Mouse (Mus musculus) hindbrain, embryonic 12.5 days (tissue): ENCODE data around the gene Wfikkn1. TPM values are rescaled to one million over a fixed set of nuclear protein-coding genes. Genes with fewer than 3 reads are reported as not detected.

Experiments used
- ATAC-seq: fragments of 200-750 bp; cut with Nextera tagmentation; 2 replicates; pipeline ENCODE4 v1.8.0; 2017; ENCODE audit warnings: moderate TSS enrichment; ENCODE audit not compliant: low FRiP score
- H3K27ac ChIP-seq: fragments of 300-500 bp; sonication (generic); 2 replicates; pipeline ENCODE4 v1.5.1; 2016; ENCODE audit warnings: mild to moderate bottlenecking
- H3K27me3 ChIP-seq: fragments of 300-500 bp; sonication (generic); 2 replicates; pipeline ENCODE4 v1.6.1; 2016; ENCODE audit warnings: mild to moderate bottlenecking
- H3K36me3 ChIP-seq: fragments of 300-500 bp; sonication (generic); 2 replicates; pipeline ENCODE4 v1.6.1; 2016; ENCODE audit warnings: mild to moderate bottlenecking
- H3K4me1 ChIP-seq: fragments of 300-500 bp; sonication (generic); 2 replicates; pipeline ENCODE4 v1.6.1; 2016
- H3K4me2 ChIP-seq: fragments of 300-500 bp; sonication (generic); replicated peaks from 2 replicates; pipeline ENCODE4 v1.6.1; 2016; ENCODE audit warnings: mild to moderate bottlenecking
- H3K4me3 ChIP-seq: fragments of 300-500 bp; sonication (generic); 2 replicates; pipeline ENCODE4 v1.5.1; 2016; ENCODE audit warnings: mild to moderate bottlenecking
- H3K9ac ChIP-seq: fragments of 300-500 bp; sonication (generic); 2 replicates; pipeline ENCODE4 v1.6.1; 2016; ENCODE audit warnings: mild to moderate bottlenecking, moderate library complexity
- H3K9me3 ChIP-seq: fragments of 300-500 bp; sonication (generic); replicated peaks from 2 replicates; pipeline ENCODE4 v1.6.1; 2016; ENCODE audit warnings: mild to moderate bottlenecking
- WGBS: fragments of 180-500 bp; shearing (Covaris S2); methylation state at CpG from one replicate; pipeline ENCODE4 v1.1.7; 2016; 5-methylcytosine and 5-hydroxymethylcytosine counted together
- microRNA-seq: library from miRNA; unstranded; fragments of <30 nt; microRNA quantifications from one replicate; pipeline ENCODE4, GENCODE M21; 2017
- polyA plus RNA-seq: library from polyadenylated mRNA; unstranded; fragments of >200 nt; fragmentation: Nextera tagmentation; extraction: Ambion mirVana; gene quantifications from 2 replicates; pipeline ENCODE4 v1.2.1, GENCODE M21; 2016

Gene Wfikkn1
- polyA plus RNA-seq, 1 experiment from 2014 or later = 0.90 TPM

GRCm38 (mm10) chr17:25830806-25831431, 49.7 kb downstream of the Wfikkn1 start:
- Histone ChIP-seq H3K4me1 (peaks cover 78% of the 10 kb centered on the region), H3K4me3 (peak overlapping the region; percentile 73; the same call in 1 of the 2 replicates), H3K36me3 (peaks cover 54% of the 10 kb centered on the region), H3K27me3 (no peaks in the 10 kb centered on the region), H3K9ac (0 out of 2 replicates have a peak overlapping the region, but pooled peaks have one; percentile 84), H3K27ac (no peak overlapping the region), H3K9me3 (no peaks in the 10 kb centered on the region), H3K4me2 (peak overlapping the region; percentile 89; the same call in 1 of the 2 replicates)
- ATAC-seq = no peak
- 88% methylated on average over 14 of the region's 14 CpGs for WGBS

- H3K9me3 ChIP-seq = no peaks in the 10 kb centered on the region
- 85% methylated on average over 4 of the region's 4 CpGs for WGBS
- H3K4me3 ChIP-seq = peak overlapping the region; percentile 2
- H3K27ac ChIP-seq = no peak overlapping the region
- peaks cover 56% of the 10 kb centered on the region for H3K36me3 ChIP-seq
- H3K4me1 ChIP-seq = peaks cover 79% of the 10 kb centered on the region
- no peaks in the 10 kb centered on the region for H3K27me3 ChIP-seq
- ATAC-seq = no peak
- H3K9ac ChIP-seq = no peak overlapping the region
- H3K4me2 ChIP-seq = peak overlapping the region; percentile 92
Observed at GRCm38 (mm10) chr17:25830200-25830753, 50.4 kb downstream of the Wfikkn1 start.

DNA sequence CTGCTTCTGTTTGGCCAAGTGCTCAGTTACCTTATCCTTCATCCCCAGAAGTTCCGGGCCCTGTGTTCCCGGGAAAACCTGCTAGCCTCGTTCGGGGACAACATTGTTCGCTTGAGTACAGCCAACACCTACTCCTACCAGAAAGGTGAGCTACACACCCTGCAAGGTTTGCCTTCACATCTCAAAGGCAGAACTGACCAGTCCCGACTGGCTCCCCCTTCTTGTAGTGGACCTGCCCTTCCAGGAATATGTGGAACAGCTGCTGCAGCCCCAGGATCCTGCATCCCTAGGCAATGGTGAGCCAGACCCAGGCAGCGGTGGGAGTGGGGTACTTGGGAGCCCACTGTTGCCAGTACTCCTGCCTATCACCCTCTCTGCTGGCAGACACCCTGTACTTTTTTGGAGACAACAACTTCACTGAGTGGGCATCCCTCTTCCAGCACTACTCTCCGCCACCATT, 51.1 kb downstream of the Wfikkn1 start:
- Histone ChIP-seq H3K4me2 (peak overlapping the region; percentile 92), H3K36me3 (peaks cover 51% of the 10 kb centered on the region), H3K27ac (peak overlapping the region; percentile 91), H3K9me3 (no peaks in the 10 kb centered on the region), H3K4me1 (peaks cover 79% of the 10 kb centered on the region), H3K27me3 (no peaks in the 10 kb centered on the region), H3K9ac (peak overlapping the region; percentile 79), H3K4me3 (peak overlapping the region; percentile 61)
- 41% methylated on average over 8 of the region's 8 CpGs for WGBS
- ATAC-seq = no peak

DNA sequence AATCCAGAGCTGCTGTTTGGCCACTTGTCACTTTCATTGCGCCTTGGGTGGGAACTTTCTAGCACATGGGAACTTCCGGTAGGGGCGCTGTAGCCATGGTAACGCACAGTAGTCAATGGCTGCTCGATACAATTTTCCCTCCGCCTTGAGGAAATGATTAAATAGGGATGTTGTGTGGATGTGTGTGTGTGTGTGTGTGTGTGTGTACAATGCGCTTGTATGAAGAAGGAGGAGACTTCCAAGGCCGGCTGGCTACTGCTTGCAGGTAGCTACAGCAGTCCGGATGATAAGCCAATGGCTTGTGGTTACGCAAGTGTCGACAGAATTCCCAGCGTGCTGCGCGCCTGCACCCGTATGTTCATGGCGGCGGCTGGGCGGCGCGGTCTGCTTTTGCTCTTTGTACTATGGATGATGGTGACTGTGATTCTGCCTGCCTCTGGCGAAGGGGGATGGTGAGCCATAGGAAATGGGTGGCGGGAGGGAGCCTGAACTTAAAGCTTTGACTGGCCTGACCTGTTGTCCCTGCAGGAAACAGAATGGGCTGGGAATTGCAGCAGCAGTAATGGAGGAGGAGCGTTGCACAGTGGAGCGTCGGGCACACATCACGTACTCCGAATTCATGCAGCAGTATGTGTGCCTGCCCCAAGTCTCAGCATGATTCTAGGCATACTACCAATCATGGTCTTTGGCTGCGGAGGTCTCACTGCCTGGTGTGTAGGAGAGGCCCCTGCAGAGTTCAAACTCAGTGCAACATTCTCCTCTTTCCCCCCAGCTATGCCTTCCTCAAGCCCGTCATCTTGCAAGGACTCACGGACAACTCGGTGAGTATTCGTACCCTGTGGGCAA, 51.7 kb downstream of the Wfikkn1 start, which contains the start of gene Jmjd8:
TSS of gene Jmjd8 (plus strand) at position 156 of the 846 bp plus-strand sequence.
- peak; percentile 48 for ATAC-seq
- H3K9me3 ChIP-seq = no peaks in the 10 kb centered on the region

DNA sequence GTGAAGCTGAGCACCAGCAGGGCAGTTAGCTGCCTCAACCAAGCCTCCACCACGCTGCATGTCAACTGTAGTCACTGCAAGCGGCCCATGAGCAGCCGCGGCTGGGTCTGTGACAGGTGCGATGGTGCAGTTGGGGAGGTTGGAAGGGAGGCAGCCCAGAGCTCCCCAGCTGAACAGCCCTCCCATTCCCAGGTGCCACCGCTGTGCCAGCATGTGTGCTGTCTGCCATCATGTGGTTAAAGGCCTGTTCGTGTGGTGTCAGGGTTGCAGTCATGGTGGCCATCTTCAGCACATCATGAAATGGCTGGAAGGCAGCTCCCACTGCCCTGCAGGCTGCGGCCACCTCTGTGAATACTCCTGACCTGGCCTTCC, 52.4 kb downstream of the Wfikkn1 start:
- Histone ChIP-seq H3K4me1 (peaks cover 74% of the 10 kb centered on the region), H3K9me3 (no peaks in the 10 kb centered on the region), H3K4me3 (peak overlapping the region; percentile 61), H3K27me3 (no peaks in the 10 kb centered on the region), H3K4me2 (peak overlapping the region; percentile 92), H3K9ac (peak overlapping the region; percentile 79), H3K27ac (peak overlapping the region; percentile 91), H3K36me3 (peaks cover 51% of the 10 kb centered on the region)
- no peak for ATAC-seq
- 85% methylated on average over 8 of the region's 8 CpGs for WGBS

More for the DNA sequence above, 51.7 kb downstream of the Wfikkn1 start, which contains the start of gene Jmjd8:
- H3K9ac ChIP-seq = peak within 1 kb of the TSS; percentile 79
- no peaks in the 10 kb centered on the region for H3K27me3 ChIP-seq
- WGBS = under 1% methylated on average over 32 of the region's 32 CpGs
- H3K4me3 ChIP-seq = peak within 1 kb of the TSS; percentile 61
- H3K27ac ChIP-seq = peak within 1 kb of the TSS; percentile 91
- peaks cover 51% of the 10 kb centered on the region for H3K36me3 ChIP-seq
- peak within 1 kb of the TSS; percentile 92 for H3K4me2 ChIP-seq
- peaks cover 79% of the 10 kb centered on the region for H3K4me1 ChIP-seq

Small RNA genes within 50 kb of the gene (microRNA-seq; reads per million reads assigned to microRNA genes)
- not detected for gene Mir3082

Other genes with a start within 250 kb of the Wfikkn1 start
- gene Gng13, start 163.7 kb downstream of the Wfikkn1 start, polyA plus RNA-seq = 0.54 and 0.77 TPM in 2 replicates
- gene Chtf18, start 153.4 kb downstream of the Wfikkn1 start, polyA plus RNA-seq = 21.4 and 26.8 TPM in 2 replicates
- gene Rpusd1, start 153.2 kb downstream of the Wfikkn1 start, polyA plus RNA-seq = 19.3 and 20.3 TPM in 2 replicates
- not detected in 2 replicates for gene Mslnl, start 144.8 kb downstream of the Wfikkn1 start, polyA plus RNA-seq
- 0.75 TPM in 1 of 2 replicates, not detected in the other for gene Msln, start 126.5 kb downstream of the Wfikkn1 start, polyA plus RNA-seq
- 25.1 and 26.8 TPM in 2 replicates for gene Narfl, start 107.1 kb downstream of the Wfikkn1 start, polyA plus RNA-seq
- 98.4 and 105 TPM in 2 replicates for gene Haghl, start 95.2 kb downstream of the Wfikkn1 start, polyA plus RNA-seq
- gene Ccdc78, start 94.3 kb downstream of the Wfikkn1 start, polyA plus RNA-seq = 0.40 and 0.63 TPM in 2 replicates
- 69.7 and 76.0 TPM in 2 replicates for gene Fam173a, start 88.0 kb downstream of the Wfikkn1 start, polyA plus RNA-seq
- gene AC134908.4, start 85.2 kb downstream of the Wfikkn1 start, polyA plus RNA-seq = 0.98 TPM in 1 of 2 replicates, not detected in the other
- gene Metrn, start 83.7 kb downstream of the Wfikkn1 start, polyA plus RNA-seq = 62.2 and 71.0 TPM in 2 replicates
- gene Fbxl16, start 71.8 kb downstream of the Wfikkn1 start, polyA plus RNA-seq = 22.8 and 23.5 TPM in 2 replicates
- gene Wdr24, start 57.2 kb downstream of the Wfikkn1 start, polyA plus RNA-seq = 25.9 and 27.0 TPM in 2 replicates
- 64.0 and 64.7 TPM in 2 replicates for gene Jmjd8, start 52.0 kb downstream of the Wfikkn1 start, polyA plus RNA-seq
- gene Stub1, start 47.5 kb downstream of the Wfikkn1 start, polyA plus RNA-seq = 271 and 291 TPM in 2 replicates
- 6.1 and 7.5 TPM in 2 replicates for gene Rhbdl1, start 43.6 kb downstream of the Wfikkn1 start, polyA plus RNA-seq
- gene Gm20683, start 39.1 kb downstream of the Wfikkn1 start, polyA plus RNA-seq = 3.9 TPM in 2 replicates
- gene Rhot2, start 36.0 kb downstream of the Wfikkn1 start, polyA plus RNA-seq = 18.5 and 19.4 TPM in 2 replicates
- gene Wdr90, start 19.4 kb downstream of the Wfikkn1 start, polyA plus RNA-seq = 30.0 and 31.2 TPM in 2 replicates
- 6.2 and 6.3 TPM in 2 replicates for gene Mcrip2, start 12.1 kb downstream of the Wfikkn1 start, polyA plus RNA-seq
- gene Mettl26, start 5.8 kb downstream of the Wfikkn1 start, polyA plus RNA-seq = 48.7 and 53.2 TPM in 2 replicates
- gene Rab40c, start 38.9 kb upstream of the Wfikkn1 start, polyA plus RNA-seq = 42.1 and 43.6 TPM in 2 replicates
- 53.6 and 57.5 TPM in 2 replicates for gene Pigq, start 64.1 kb upstream of the Wfikkn1 start, polyA plus RNA-seq
- gene Nhlrc4, start 64.1 kb upstream of the Wfikkn1 start, polyA plus RNA-seq = 0.27 TPM in 1 of 2 replicates, not detected in the other
- 0.17 and 0.18 TPM in 2 replicates for gene A930017K11Rik, start 71.7 kb upstream of the Wfikkn1 start, polyA plus RNA-seq
- 32.5 and 32.6 TPM in 2 replicates for gene Capn15, start 104.9 kb upstream of the Wfikkn1 start, polyA plus RNA-seq
- 37.1 and 42.8 TPM in 2 replicates for gene Rab11fip3, start 188.7 kb upstream of the Wfikkn1 start, polyA plus RNA-seq
- 33.1 and 33.8 TPM in 2 replicates for gene Decr2, start 209.5 kb upstream of the Wfikkn1 start, polyA plus RNA-seq
- gene Nme4, start 214.7 kb upstream of the Wfikkn1 start, polyA plus RNA-seq = 50.4 and 52.9 TPM in 2 replicates
- gene Tmem8, start 232.4 kb upstream of the Wfikkn1 start, polyA plus RNA-seq = 2.9 and 3.0 TPM in 2 replicates
- gene Mrpl28, start 242.6 kb upstream of the Wfikkn1 start, polyA plus RNA-seq = 171 and 184 TPM in 2 replicates